Mouse (Mus musculus) forebrain, embryonic 14.5 days (tissue): ENCODE measurements around the gene Fat3. TPM values are rescaled to one million over a fixed set of nuclear protein-coding genes. Genes with fewer than 3 reads are reported as not detected.

Experiments used
- ATAC-seq: fragments of 200-750 bp; cut with Nextera tagmentation; 2 replicates; pipeline ENCODE4 v1.8.0; 2017; ENCODE audit warnings: mild to moderate bottlenecking, moderate library complexity
- DNase-seq: peaks from one replicate; pipeline ENCODE4 v3.0.0-alpha.2; 2015; ENCODE audit warnings: low spot score
- H3K27ac ChIP-seq: fragments of 300-500 bp; sonication (generic); 2 replicates; pipeline ENCODE4 v1.5.1; 2014; ENCODE audit warnings: low read depth, mild to moderate bottlenecking, control low read depth, low read length, moderate library complexity
- H3K27me3 ChIP-seq: fragments of 300-500 bp; sonication (generic); replicated peaks from 2 replicates; pipeline ENCODE4 v1.6.1; 2014; ENCODE audit warnings: low read length, control low read depth, mixed read lengths; ENCODE audit not compliant: control insufficient read depth, insufficient read depth
- H3K36me3 ChIP-seq: fragments of 300-500 bp; sonication (generic); 2 replicates; pipeline ENCODE4 v1.6.1; 2014; ENCODE audit warnings: low read length, control low read depth; ENCODE audit not compliant: control insufficient read depth, insufficient read depth
- H3K4me1 ChIP-seq: fragments of 300-500 bp; sonication (generic); 2 replicates; pipeline ENCODE4 v1.6.1; 2014; ENCODE audit warnings: antibody characterized with exemption, low read length, control low read depth; ENCODE audit not compliant: control insufficient read depth, insufficient read depth
- H3K4me2 ChIP-seq: fragments of 300-500 bp; sonication (generic); 2 replicates; pipeline ENCODE4 v1.6.1; 2014; ENCODE audit warnings: mild to moderate bottlenecking, control low read depth, low read length
- H3K4me3 ChIP-seq: fragments of 300-500 bp; sonication (generic); 2 replicates; pipeline ENCODE4 v1.5.1; 2014; ENCODE audit warnings: low read depth, low read length, control low read depth
- H3K9ac ChIP-seq: fragments of 300-500 bp; sonication (generic); 2 replicates; pipeline ENCODE4 v1.6.1; 2014; ENCODE audit warnings: mild to moderate bottlenecking, low read length, control low read depth, moderate library complexity
- H3K9me3 ChIP-seq: fragments of 300-500 bp; sonication (generic); replicated peaks from 2 replicates; pipeline ENCODE4 v1.6.1; 2016; ENCODE audit warnings: low read length, control low read depth, mixed read lengths; ENCODE audit not compliant: control insufficient read depth
- WGBS: fragments of 180-500 bp; shearing (Covaris S2); extraction: QIAGEN DNeasy Blood & Tissue Kit; methylation state at CpG from one replicate; pipeline ENCODE4 v1.1.7; 2014; 5-methylcytosine and 5-hydroxymethylcytosine counted together
- polyA plus RNA-seq: library from polyadenylated mRNA; unstranded; fragments of >200 nt; fragmentation: Nextera tagmentation; extraction: Ambion mirVana; gene quantifications from 2 replicates; pipeline ENCODE4 v1.2.1, GENCODE M21; 2014

Fat3 gene
- polyA plus RNA-seq, 1 experiment from 2014 or later = 12.2 TPM

GRCm38 (mm10) chr9:15886756-15887155 lies 614.3 kb downstream of the Fat3 start:
- 68% methylated on average over 5 of the region's 5 CpGs for WGBS
- peak; percentile 50 for DNase-seq
- H3K36me3 ChIP-seq = no peaks in the 10 kb centered on the region
- peak; percentile 68; the same call in 1 of the 2 replicates for ATAC-seq
- H3K4me1 ChIP-seq = no peaks in the 10 kb centered on the region; the same call in 1 of the 2 replicates
- H3K27ac ChIP-seq = no peak overlapping the region
- no peak overlapping the region for H3K9ac ChIP-seq
- H3K9me3 ChIP-seq = no peaks in the 10 kb centered on the region
- H3K4me2 ChIP-seq = no peak overlapping the region
- no peaks in the 10 kb centered on the region for H3K27me3 ChIP-seq
- H3K4me3 ChIP-seq = no peak overlapping the region

- ATAC-seq = no peak
- Histone ChIP-seq H3K9ac (no peak overlapping the region), H3K9me3 (no peaks in the 10 kb centered on the region), H3K27me3 (no peaks in the 10 kb centered on the region), H3K27ac (no peak overlapping the region), H3K4me2 (no peak overlapping the region), H3K4me3 (no peak overlapping the region), H3K36me3 (no peaks in the 10 kb centered on the region), H3K4me1 (no peaks in the 10 kb centered on the region)
- DNase-seq = no peak
Measured at GRCm38 (mm10) chr9:15880754-15881153, 620.3 kb downstream of the Fat3 start.

DNA sequence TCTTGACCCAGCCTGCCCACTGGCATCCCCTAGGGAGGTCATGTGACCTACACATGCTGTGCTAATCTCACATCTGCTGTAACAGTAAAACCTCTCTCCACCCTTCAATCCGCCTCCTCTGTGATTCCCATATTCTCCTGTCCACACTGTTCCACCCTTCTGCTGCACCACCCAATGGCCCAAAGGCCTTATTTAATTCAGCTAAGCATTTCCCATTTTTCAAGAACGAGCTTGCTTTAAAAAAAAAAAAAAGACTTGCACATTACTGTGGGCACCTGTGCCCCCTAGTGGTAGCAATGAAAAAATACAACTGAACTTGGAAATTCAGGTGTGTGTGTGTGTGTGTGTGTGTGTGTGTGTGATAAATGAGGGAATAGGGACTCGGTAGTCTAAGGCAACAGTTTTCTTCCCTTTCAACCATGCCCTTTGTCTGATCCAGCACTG lies 620.9 kb downstream of the Fat3 start:
- no peak overlapping the region for H3K4me2 ChIP-seq
- H3K27ac ChIP-seq = no peak overlapping the region
- ATAC-seq = peak; percentile 69
- no peaks in the 10 kb centered on the region for H3K36me3 ChIP-seq
- no peak overlapping the region for H3K4me3 ChIP-seq
- H3K4me1 ChIP-seq = no peaks in the 10 kb centered on the region
- peak; percentile 78 for DNase-seq
- WGBS = 15% methylated on average over 3 of the region's 3 CpGs
- no peaks in the 10 kb centered on the region for H3K9me3 ChIP-seq
- H3K9ac ChIP-seq = no peak overlapping the region
- no peaks in the 10 kb centered on the region for H3K27me3 ChIP-seq

DNA sequence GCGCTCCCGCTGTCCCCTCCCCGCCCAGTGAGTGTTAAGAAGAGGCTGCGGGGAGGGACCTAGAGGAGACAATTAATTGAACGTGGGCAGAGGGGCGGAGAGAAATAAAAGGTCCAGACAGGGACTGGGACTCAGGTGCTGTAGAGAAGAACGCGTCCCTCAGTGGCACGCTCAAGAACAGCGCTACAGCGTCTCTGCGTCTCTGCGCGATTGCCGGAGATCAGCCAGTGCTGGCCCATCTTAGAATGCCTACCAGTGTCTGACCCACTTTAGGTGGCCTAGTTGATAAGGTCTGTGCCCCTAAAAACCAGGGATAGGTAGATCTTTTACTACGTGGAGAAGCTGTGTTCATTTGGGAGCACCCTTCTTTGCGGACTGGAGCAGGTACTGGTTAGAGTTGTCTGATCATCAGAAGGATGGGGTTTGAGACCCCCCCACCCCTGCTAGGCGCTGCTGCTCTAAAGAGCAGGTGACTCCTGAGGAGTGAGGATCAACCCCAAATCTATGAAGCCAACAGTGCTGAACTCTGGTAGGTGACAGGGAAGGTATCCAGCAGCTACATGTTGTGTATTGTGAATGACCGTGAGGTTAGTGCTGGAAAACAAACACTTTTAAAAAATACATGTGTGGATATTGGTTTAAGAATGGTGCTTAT lies 626.5 kb downstream of the Fat3 start, which contains the start of gene Mtnr1b:
Gene Mtnr1b (minus strand): TSS at position 51 of the 655 bp plus-strand sequence.
- Histone ChIP-seq H3K27me3 (no peaks in the 10 kb centered on the region; the same call in 1 of the 2 replicates), H3K9me3 (no peaks in the 10 kb centered on the region), H3K4me2 (no peak within 1 kb of the TSS), H3K27ac (no peak within 1 kb of the TSS), H3K9ac (no peak within 1 kb of the TSS), H3K4me3 (no peak within 1 kb of the TSS), H3K4me1 (no peaks in the 10 kb centered on the region), H3K36me3 (no peaks in the 10 kb centered on the region)
- no peak for DNase-seq
- WGBS = 64% methylated on average over 19 of the region's 19 CpGs
- no peak for ATAC-seq

DNA sequence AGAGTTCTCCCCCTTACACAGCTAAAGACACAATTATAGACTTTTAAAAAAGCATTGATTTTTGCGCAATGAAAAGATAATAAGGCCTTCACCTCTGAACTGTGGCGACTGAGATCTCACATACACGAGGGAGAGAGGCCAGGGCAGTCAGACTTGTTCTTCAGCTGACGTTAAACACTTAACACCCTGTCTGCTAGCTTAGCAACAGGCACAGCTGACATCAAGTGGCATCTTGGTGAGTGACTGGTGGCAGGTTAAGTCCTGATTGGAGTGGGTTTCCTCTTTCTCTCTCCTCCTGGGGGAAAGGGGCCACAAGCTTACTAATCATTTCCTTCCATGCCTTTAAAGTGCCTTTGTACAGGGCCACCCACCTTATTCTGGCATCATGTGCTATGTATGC lies 631.1 kb downstream of the Fat3 start:
- H3K27ac ChIP-seq = no peak overlapping the region
- 74% methylated on average over 4 of the region's 4 CpGs for WGBS
- no peak overlapping the region for H3K4me3 ChIP-seq
- H3K27me3 ChIP-seq = no peaks in the 10 kb centered on the region; the same call in 1 of the 2 replicates
- H3K9me3 ChIP-seq = no peaks in the 10 kb centered on the region
- no peak overlapping the region for H3K4me2 ChIP-seq
- H3K9ac ChIP-seq = no peak overlapping the region
- ATAC-seq (no peak), DNase-seq (no peak)
- H3K4me1 ChIP-seq = no peaks in the 10 kb centered on the region
- no peaks in the 10 kb centered on the region for H3K36me3 ChIP-seq

DNA sequence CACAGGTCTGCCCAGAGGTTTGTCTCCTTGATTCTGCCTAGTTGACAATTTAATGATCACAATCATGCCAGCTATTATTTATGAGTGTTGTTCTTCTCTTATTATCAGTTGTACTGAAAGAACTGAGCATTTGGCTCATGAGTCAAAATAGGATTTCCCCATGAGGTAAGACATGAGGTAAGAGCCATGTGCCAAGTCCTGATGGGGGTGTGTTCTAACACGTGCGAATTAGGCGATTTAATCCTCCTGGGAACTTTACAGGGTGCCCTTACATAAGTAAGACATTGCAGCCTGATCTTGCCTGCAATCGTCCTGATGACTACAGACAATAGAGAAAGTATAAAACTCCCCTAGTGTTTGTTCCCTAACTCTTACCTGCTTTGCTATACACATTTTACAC lies 631.6 kb downstream of the Fat3 start:
- Histone ChIP-seq H3K4me1 (no peaks in the 10 kb centered on the region), H3K9ac (no peak overlapping the region), H3K27ac (no peak overlapping the region), H3K27me3 (no peaks in the 10 kb centered on the region; the same call in 1 of the 2 replicates), H3K36me3 (no peaks in the 10 kb centered on the region), H3K9me3 (no peaks in the 10 kb centered on the region), H3K4me2 (no peak overlapping the region), H3K4me3 (no peak overlapping the region)
- WGBS = 37% methylated on average over 4 of the region's 4 CpGs
- ATAC-seq (no peak), DNase-seq (peak; percentile 14)

GRCm38 (mm10) chr9:15866280-15867072 lies 634.6 kb downstream of the Fat3 start:
- no peaks in the 10 kb centered on the region for H3K4me1 ChIP-seq
- peak; percentile 33 for DNase-seq
- H3K4me3 ChIP-seq = no peak overlapping the region
- ATAC-seq = no peak
- H3K9me3 ChIP-seq = no peaks in the 10 kb centered on the region
- H3K4me2 ChIP-seq = no peak overlapping the region
- H3K27ac ChIP-seq = no peak overlapping the region
- no peak overlapping the region for H3K9ac ChIP-seq
- H3K36me3 ChIP-seq = no peaks in the 10 kb centered on the region
- no peaks in the 10 kb centered on the region for H3K27me3 ChIP-seq
- 59% methylated on average over 10 of the region's 10 CpGs for WGBS

- WGBS = 69% methylated on average over 5 of the region's 5 CpGs
- H3K4me2 ChIP-seq = no peak overlapping the region
- no peak overlapping the region for H3K4me3 ChIP-seq
- no peak overlapping the region for H3K27ac ChIP-seq
- no peaks in the 10 kb centered on the region for H3K9me3 ChIP-seq
- no peaks in the 10 kb centered on the region for H3K4me1 ChIP-seq
- H3K9ac ChIP-seq = no peak overlapping the region
- DNase-seq = no peak
- H3K27me3 ChIP-seq = no peaks in the 10 kb centered on the region
- no peak for ATAC-seq
- H3K36me3 ChIP-seq = no peaks in the 10 kb centered on the region
Measured at GRCm38 (mm10) chr9:15861402-15861801, 639.7 kb downstream of the Fat3 start.
